Comparison of ENCODE assay signal across 13 mouse cellular contexts in genomic region chr8:102496021-102496420, GRCm38 (mm10).
"Had no signal": no experiment of that assay in that cellular context is flagged by ENCODE, and none has a peak within 500 bp of the region (broad histone marks: within the 10 kb centered on the region; RNA-seq: fewer than 3 reads in every experiment).

No protein-coding gene starts in this region.

- H3K9ac ChIP-seq: limb, embryonic 12.5 days; liver, embryonic 13.5 days; liver, postnatal 0 days; midbrain, embryonic 13.5 days; stomach, embryonic 15.5 days had no signal

- DNase-seq: liver; liver, embryonic 13.5 days; liver, postnatal 0 days; lung, postnatal 36 days; right cerebral cortex, postnatal 14 days; thymus, adult 2 months; thymus, postnatal 25 days had no signal

- H3K36me3 ChIP-seq: limb, embryonic 12.5 days; liver, embryonic 13.5 days; midbrain, embryonic 13.5 days; stomach, embryonic 15.5 days had no signal

- H3K4me2 ChIP-seq: limb, embryonic 12.5 days; liver, embryonic 13.5 days; midbrain, embryonic 13.5 days; stomach, embryonic 15.5 days had no signal

- H3K4me1 ChIP-seq: liver, embryonic 13.5 days; midbrain, embryonic 13.5 days; stomach, embryonic 15.5 days had no signal

- H3K27me3 ChIP-seq: limb, embryonic 12.5 days; liver, embryonic 13.5 days; midbrain, embryonic 13.5 days; stomach, embryonic 15.5 days had no signal

- H3K4me3 ChIP-seq: layer of hippocampus, adult 2 months; limb, embryonic 12.5 days; liver, embryonic 13.5 days; midbrain, embryonic 13.5 days; stomach, embryonic 15.5 days had no signal

- ATAC-seq: inflammation-experienced regulatory T-cells, adult 6 months; intestine, postnatal 0 days; liver, postnatal 0 days; midbrain, embryonic 13.5 days had no signal

- H3K27ac ChIP-seq: layer of hippocampus, adult 2 months; limb, embryonic 12.5 days; liver, embryonic 13.5 days; midbrain, embryonic 13.5 days; stomach, embryonic 15.5 days had no signal

- H3K9me3 ChIP-seq: limb, embryonic 12.5 days; liver, embryonic 13.5 days; midbrain, embryonic 13.5 days; stomach, embryonic 15.5 days had no signal
